Mouse (Mus musculus) cortical plate, adult 2 months (tissue): ENCODE results near the gene Dcbld1. TPM values are rescaled to one million over a fixed set of nuclear protein-coding genes. Genes with fewer than 3 reads are reported as not detected.

Source experiments
- H3K27ac ChIP-seq: fragments of 200-500 bp; 2 replicates; pipeline ENCODE4 v1.5.1; 2012; ENCODE audit warnings: low read length, control low read depth, inconsistent platforms; ENCODE audit not compliant: insufficient read depth
- H3K4me1 ChIP-seq: fragments of 200-500 bp; 2 replicates; pipeline ENCODE4 v1.6.1; 2011; ENCODE audit warnings: low read length; ENCODE audit not compliant: control insufficient read depth, insufficient read depth
- H3K4me3 ChIP-seq: fragments of 200-500 bp; 2 replicates; pipeline ENCODE4 v1.5.1; 2011; ENCODE audit warnings: mild to moderate bottlenecking, low read length, control low read depth; ENCODE audit not compliant: insufficient read depth
- CTCF ChIP-seq: fragments of 200-500 bp; IDR thresholded peaks from 2 replicates; pipeline ENCODE4 v1.5.1; 2011; ENCODE audit warnings: mild to moderate bottlenecking, control low read depth, low read length; ENCODE audit not compliant: insufficient read depth; ENCODE audit errors: extremely low read depth
- POLR2A ChIP-seq: fragments of 200-500 bp; IDR thresholded peaks from 2 replicates; pipeline ENCODE4 v1.6.1; 2011; ENCODE audit warnings: mild to moderate bottlenecking, low read length, control low read depth; ENCODE audit not compliant: insufficient read depth; ENCODE audit errors: extremely low read depth
- polyA plus RNA-seq: library from polyadenylated mRNA; depleted of rRNA; stranded (reverse); fragments of >200 nt; gene quantifications from 2 replicates; pipeline ENCODE4 v1.2.3, GENCODE M21; 2012; rRNA removed

The Dcbld1 gene
- 5.7 and 5.9 TPM in 2 replicates for polyA plus RNA-seq

DNA sequence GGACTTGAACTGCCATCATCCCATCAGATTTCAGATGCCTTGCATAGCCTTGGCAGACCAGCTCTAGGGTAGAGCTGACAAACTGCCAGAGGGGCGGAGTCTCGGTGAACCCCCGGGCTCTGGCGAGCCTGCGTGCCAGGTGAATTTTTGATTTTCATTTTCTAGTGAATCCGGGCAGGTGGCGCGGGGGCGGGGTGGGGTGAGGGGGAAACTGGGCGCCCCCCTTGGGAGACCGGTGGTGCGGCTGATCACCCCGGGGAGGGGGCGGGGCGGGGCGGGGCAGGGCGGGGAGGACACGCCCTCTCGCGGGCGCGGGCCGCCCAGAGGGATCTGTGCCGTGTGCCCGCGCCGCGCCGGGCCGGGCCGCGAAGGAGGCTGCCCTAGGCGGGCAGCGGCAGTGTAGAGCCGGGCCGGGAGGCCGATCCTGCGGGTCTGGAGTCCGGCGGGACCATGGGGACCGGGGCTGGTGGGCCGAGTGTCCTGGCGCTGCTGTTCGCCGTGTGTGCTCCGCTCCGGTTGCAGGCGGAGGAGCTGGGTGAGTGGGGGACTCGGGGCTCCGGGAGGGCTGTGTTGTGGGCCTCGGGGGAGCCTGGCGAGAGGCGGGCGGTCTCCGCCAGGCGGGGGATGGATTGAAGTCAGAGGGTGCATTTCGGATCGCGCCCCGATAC is at the start of gene Dcbld1:
Gene Dcbld1, plus strand, starts transcription at position 319 of the 668 bp plus-strand sequence.
- H3K4me1 ChIP-seq: no peaks in the 10 kb centered on the region
- TF ChIP-seq CTCF (no peak), POLR2A (no peak)
- peak within 1 kb of the TSS; percentile 50 for H3K4me3 ChIP-seq
- no peak within 1 kb of the TSS for H3K27ac ChIP-seq

DNA sequence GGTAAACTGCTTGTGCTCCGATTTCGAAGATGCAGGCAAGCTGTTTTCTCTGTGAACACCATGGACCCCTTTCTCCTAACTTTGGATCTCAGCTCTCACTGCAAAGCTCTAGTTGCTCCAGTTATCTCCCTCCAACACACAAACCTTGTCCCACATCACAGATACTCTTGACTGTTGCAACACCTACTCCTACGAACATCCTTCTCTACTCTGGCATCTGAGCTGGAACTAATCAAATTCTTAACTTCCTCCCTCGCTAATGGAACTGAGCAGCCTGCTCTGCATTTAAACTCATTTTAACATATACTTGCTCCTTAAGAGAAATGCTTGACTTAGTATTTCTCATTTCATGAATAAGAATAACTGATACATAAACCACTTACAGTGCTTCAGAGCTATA is 47.5 kb upstream of the Dcbld1 start:
- H3K4me1 ChIP-seq: no peaks in the 10 kb centered on the region; the same call in 1 of the 2 replicates
- no peak overlapping the region for H3K27ac ChIP-seq
- no peak overlapping the region for H3K4me3 ChIP-seq
- no peak for TF ChIP-seq POLR2A
- no peak for TF ChIP-seq CTCF

DNA sequence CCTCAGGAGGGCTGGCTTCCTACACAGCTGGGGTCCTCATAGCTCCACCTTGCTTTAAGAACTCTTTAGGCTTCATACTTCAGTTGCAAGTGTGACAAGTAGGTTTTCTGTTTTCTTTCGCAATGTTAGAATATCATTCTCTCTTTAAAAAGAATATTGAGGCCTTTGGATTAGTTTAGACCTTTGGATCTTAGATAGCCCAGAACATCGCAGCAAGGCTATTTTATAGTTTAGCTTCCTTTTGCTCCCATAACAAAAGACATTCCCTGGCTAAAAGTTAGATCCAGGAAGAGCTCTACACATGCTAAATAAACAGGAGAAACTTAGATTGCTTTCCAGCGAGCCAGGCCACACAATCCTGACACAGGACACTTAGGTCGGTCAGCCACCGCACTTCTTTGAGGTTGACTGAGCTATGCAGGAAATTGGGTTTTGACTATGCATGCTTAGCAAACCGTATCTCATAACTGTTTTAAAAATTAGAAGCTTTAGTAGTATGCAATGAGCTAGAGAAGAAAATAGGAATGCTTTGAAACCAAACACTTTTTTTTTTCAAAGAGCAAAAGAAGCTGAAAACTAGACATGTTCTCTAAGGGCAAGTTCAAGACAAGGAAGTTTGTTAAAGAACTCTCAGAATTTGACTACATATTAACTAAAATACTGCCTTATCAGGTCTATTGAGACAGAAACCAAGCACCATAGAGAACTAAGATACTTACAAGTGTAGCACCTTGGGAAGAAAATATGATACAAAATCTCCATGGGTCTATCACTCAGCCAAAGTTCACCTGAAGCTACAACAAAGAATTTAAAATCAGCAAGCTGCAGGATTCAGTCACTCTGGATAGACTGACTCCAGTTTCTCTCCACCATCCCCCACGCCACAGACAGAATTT is 38.2 kb upstream of the Dcbld1 start, which contains the start of gene Ros1:
Gene Ros1, minus strand, starts transcription at position 288 of the 896 bp plus-strand sequence.
- no peak for TF ChIP-seq POLR2A
- no peak for TF ChIP-seq CTCF
- Histone ChIP-seq H3K4me1 (no peaks in the 10 kb centered on the region), H3K27ac (no peak within 1 kb of the TSS), H3K4me3 (no peak within 1 kb of the TSS)

DNA sequence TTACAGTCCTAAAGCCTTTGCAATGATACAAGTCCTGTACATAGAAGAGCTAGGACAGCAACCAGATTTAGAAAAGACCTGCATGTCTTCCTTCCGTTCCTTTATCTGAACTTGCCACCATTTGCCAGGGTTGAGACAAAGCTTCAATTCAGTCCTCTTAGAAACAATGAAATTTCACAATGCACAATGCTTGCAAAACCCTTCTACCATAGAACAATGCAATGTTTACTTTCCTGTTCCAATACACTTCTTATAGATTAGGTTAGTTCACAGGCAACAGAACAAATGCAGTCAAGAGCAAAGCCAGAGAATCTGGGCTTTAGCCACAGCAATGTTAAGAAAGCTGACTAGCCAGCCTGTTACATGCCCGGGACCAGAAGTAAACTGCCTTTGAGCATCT is 29.4 kb upstream of the Dcbld1 start:
- Histone ChIP-seq H3K4me1 (no peaks in the 10 kb centered on the region), H3K27ac (no peak overlapping the region), H3K4me3 (no peak overlapping the region)
- TF ChIP-seq CTCF: no peak
- TF ChIP-seq POLR2A: no peak

DNA sequence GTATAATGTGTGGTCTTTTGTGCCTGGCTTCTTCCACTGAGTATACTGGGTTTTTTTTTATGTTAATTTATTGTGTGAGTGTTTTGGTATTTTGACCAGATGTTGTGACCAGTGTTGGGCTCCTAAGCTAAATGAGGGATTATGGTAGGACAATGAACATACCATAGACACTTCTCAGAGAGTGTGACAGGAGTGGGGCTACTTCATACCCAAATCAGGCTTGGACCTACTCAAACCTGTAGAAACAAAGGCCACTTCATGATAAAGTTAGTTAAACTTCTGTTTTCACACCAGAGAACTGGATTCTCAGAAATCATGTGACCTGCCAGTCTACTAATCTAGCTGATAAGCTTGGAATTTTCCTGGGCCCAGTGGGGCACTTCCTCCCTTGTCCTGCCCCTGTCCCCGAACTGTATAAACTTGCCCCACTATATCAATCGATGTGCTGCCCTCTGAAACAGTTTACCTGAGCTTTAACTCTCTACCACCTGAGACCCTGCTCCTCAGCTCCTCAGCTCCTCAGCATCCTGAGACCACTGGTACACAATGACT is 18.1 kb upstream of the Dcbld1 start:
- Histone ChIP-seq H3K4me3 (no peak overlapping the region), H3K27ac (no peak overlapping the region), H3K4me1 (no peaks in the 10 kb centered on the region)
- no peak for TF ChIP-seq CTCF
- TF ChIP-seq POLR2A: no peak

DNA sequence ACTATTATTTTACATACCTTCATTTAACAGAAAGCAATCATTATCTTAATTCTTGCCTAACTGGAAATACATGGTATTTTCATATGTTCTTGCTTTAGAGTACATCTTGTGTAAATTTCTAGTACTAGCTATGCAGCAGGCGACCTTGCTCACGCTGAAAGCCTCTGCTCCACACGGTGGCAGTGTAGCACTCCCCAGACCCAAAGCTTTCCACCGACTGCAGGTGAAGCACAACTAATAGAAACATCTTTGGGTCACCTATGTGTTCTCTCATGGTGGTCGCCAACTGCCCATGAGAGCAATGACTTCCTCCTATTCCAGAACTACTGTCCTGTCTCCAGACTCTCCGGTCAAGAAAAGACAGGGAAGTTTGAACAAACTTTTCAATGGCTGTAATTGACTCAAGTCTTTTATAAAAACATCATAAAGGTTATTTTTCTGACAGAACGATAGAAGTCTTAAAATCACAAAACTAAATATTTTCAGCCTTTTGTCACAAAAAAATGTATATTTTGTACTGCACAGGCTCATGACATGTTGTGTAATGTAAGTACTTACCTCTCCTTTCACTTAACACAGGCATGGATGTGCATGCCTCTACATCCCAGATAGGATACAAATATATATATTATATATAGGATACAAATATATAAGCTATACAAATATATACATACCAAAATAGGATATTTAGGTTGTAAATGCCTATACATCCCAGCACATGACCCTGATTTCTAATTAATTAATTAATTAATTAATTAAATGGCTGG is 16.4 kb upstream of the Dcbld1 start:
- Histone ChIP-seq H3K4me1 (no peaks in the 10 kb centered on the region), H3K4me3 (no peak overlapping the region), H3K27ac (no peak overlapping the region)
- no peak for TF ChIP-seq POLR2A
- peak; percentile 85 for TF ChIP-seq CTCF

DNA sequence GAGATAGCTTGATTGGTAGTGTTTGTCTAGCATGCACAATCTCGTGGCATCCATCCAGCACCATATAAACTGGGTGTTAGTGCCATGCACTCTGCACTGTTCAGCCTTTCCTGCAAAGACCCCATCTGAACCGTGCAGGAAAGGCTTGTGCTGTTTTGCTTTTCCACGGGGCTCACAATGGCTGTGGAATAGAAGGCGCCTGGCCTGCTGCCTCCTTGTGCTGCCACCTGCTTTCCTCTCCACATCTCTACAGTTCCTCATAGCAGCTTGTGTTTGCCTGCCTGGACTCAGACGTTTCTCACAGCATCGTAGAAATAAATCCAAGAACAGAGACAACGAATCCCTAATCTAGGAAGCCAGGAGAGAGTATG is 15.9 kb upstream of the Dcbld1 start:
- Histone ChIP-seq H3K27ac (no peak overlapping the region), H3K4me1 (no peaks in the 10 kb centered on the region), H3K4me3 (no peak overlapping the region)
- no peak for TF ChIP-seq CTCF
- TF ChIP-seq POLR2A: no peak

DNA sequence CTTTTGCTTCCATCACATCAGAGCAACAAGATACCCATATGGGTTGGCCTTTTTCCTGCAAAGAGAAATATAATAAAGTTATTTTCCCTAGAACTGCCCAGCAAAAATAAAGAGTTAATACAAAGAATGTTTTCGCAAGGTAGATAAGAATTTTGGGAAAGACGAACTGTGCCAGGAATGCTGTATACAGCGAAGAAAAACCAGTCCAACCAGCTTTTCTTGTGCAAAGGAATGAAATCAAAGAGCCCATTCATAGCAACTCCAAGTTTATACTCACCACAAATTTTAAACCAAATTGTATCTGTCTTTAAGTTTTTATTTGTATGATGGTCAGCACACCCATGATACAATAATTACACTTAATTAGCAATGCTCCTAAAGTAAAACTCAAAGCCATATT is 13.8 kb upstream of the Dcbld1 start:
- TF ChIP-seq POLR2A (no peak), CTCF (no peak)
- Histone ChIP-seq H3K4me3 (no peak overlapping the region), H3K4me1 (no peaks in the 10 kb centered on the region), H3K27ac (no peak overlapping the region)
